In genomic region chr15:103535786-103536185, GRCm38 (mm10) we compare ENCODE assay signal across 23 mouse cellular contexts. TPM values are rescaled to one million over a fixed set of nuclear protein-coding genes. Genes with fewer than 3 reads are reported as not detected.
DNase-seq lines count a peak whose midpoint lies in the region; ATAC-seq and TF ChIP-seq lines count a peak whose summit lies in the region.
"Had no signal": no experiment of that assay in that cellular context is flagged by ENCODE, and none has a peak within 500 bp of the region (broad histone marks: within the 10 kb centered on the region; RNA-seq: fewer than 3 reads in every experiment).

No protein-coding gene starts in this region.

- H3K4me3 ChIP-seq in heart, embryonic 11.5 days (ENCODE audit: low read depth, low read length) = no peak overlapping the region
- H3K4me3 ChIP-seq in kidney, adult 2 months (ENCODE audit: insufficient read depth, low read depth, low read length) = peak overlapping the region; percentile 27
- H3K4me3 ChIP-seq in midbrain, embryonic 16.5 days (ENCODE audit: low read depth, low read length) = no peak overlapping the region
- H3K4me3 ChIP-seq in midbrain, embryonic 15.5 days = no peak overlapping the region
- H3K4me3 ChIP-seq: megakaryocyte, embryonic 14.5 days had no signal

- H3K27ac ChIP-seq in heart, embryonic 11.5 days (ENCODE audit: low read depth, low read length) = no peak overlapping the region
- H3K27ac ChIP-seq in kidney, adult 2 months (ENCODE audit: insufficient read depth, low read depth, low read length) = peak overlapping the region; percentile 77
- H3K27ac ChIP-seq in midbrain, embryonic 16.5 days (ENCODE audit: low read length) = no peak overlapping the region
- no peak overlapping the region for H3K27ac ChIP-seq in midbrain, embryonic 15.5 days
- H3K27ac ChIP-seq: neural tube, embryonic 13.5 days had no signal

- ATAC-seq in heart, embryonic 11.5 days (replicated peaks; ENCODE audit: insufficient number of reproducible peaks, low FRiP score, low TSS enrichment) = no peak
- ATAC-seq in midbrain, embryonic 16.5 days = no peak
- ATAC-seq in midbrain, embryonic 15.5 days (replicated peaks) = no peak
- ATAC-seq: forebrain, postnatal 0 days had no signal

- no peaks in the 10 kb centered on the region for H3K36me3 ChIP-seq in heart, embryonic 11.5 days (ENCODE audit: control insufficient read depth, insufficient read depth, low read length)
- no peaks in the 10 kb centered on the region for H3K36me3 ChIP-seq in kidney, adult 2 months (ENCODE audit: control insufficient read depth, insufficient read depth, low read length)
- no peaks in the 10 kb centered on the region for H3K36me3 ChIP-seq in midbrain, embryonic 16.5 days (ENCODE audit: control insufficient read depth, insufficient read depth, low read length)
- no peaks in the 10 kb centered on the region for H3K36me3 ChIP-seq in midbrain, embryonic 15.5 days (replicated peaks)

- peaks cover 9% of the 10 kb centered on the region; the same call in 1 of the 2 replicates for H3K27me3 ChIP-seq in heart, embryonic 11.5 days (ENCODE audit: control insufficient read depth, insufficient read depth, low read length)
- no peaks in the 10 kb centered on the region for H3K27me3 ChIP-seq in kidney, adult 2 months (replicated peaks; ENCODE audit: control insufficient read depth, insufficient read depth, low read length)
- no peaks in the 10 kb centered on the region for H3K27me3 ChIP-seq in midbrain, embryonic 16.5 days (ENCODE audit: control insufficient read depth, insufficient read depth, low read depth, low read length)
- H3K27me3 ChIP-seq in midbrain, embryonic 15.5 days (replicated peaks) = 0 out of 2 replicates have a peak, but pooled peaks cover 3% of the 10 kb centered on the region

- DNase-seq in heart, adult 9 months (ENCODE audit: low spot score in 2 of 2) = no peak
- no peak for DNase-seq in kidney, adult 2 months
- no peak for DNase-seq in kidney, postnatal 36 days
- no peak for DNase-seq in yolk sac, embryonic 10.5 days (ENCODE audit: low spot score)
- DNase-seq: adrenal gland, postnatal 25 days; B cell, adult 2 months; cerebellum, adult 11-12 months; forebrain, postnatal 0 days; gastrocnemius, adult 2 months; heart, postnatal 36 days; kidney, adult 8-10 months; left cerebral cortex, postnatal 4 days; lung, adult 2 months; spleen, adult 18-20 months; thymus, postnatal 36 days had no signal

- H3K4me1 ChIP-seq in heart, embryonic 11.5 days (ENCODE audit: control insufficient read depth, insufficient read depth, low read length) = peaks cover 9% of the 10 kb centered on the region; the same call in 1 of the 2 replicates
- H3K4me1 ChIP-seq in kidney, adult 2 months (ENCODE audit: control insufficient read depth, insufficient read depth, low read length) = 0 out of 2 replicates have a peak, but pooled peaks cover under 1% of the 10 kb centered on the region
- peaks cover 30% of the 10 kb centered on the region for H3K4me1 ChIP-seq in midbrain, embryonic 16.5 days (ENCODE audit: control insufficient read depth, insufficient read depth, low read length)
- peaks cover 41% of the 10 kb centered on the region for H3K4me1 ChIP-seq in midbrain, embryonic 15.5 days

- no peak for TF ChIP-seq CTCF in kidney, adult 2 months (conservative IDR thresholded peaks at IDR 0.05; ENCODE audit: insufficient read depth, insufficient read length, low read depth, low read length)

- 0 out of 2 replicates have a peak overlapping the region, but pooled peaks have one; percentile 22 for H3K9ac ChIP-seq in heart, embryonic 11.5 days (ENCODE audit: low read depth, low read length)
- H3K9ac ChIP-seq in midbrain, embryonic 16.5 days (ENCODE audit: low read depth, low read length) = no peak overlapping the region; the same call in 1 of the 2 replicates
- H3K9ac ChIP-seq in midbrain, embryonic 15.5 days = no peak overlapping the region

- no peak for TF ChIP-seq POLR2A in kidney, adult 2 months (IDR thresholded peaks at IDR 0.05; ENCODE audit: low read depth, low read length)

- no peak overlapping the region for H3K4me2 ChIP-seq in heart, embryonic 11.5 days
- peak overlapping the region; percentile 24; the same call in 1 of the 2 replicates for H3K4me2 ChIP-seq in midbrain, embryonic 16.5 days (ENCODE audit: low read length)
- H3K4me2 ChIP-seq in midbrain, embryonic 15.5 days = no peak overlapping the region

- 50% methylated on average over 1 of the region's 1 CpGs for WGBS in heart, embryonic 11.5 days (ENCODE audit: insufficient replicate concordance)
- 57% methylated on average over 1 of the region's 1 CpGs for WGBS in kidney, adult 2 months
- WGBS in midbrain, embryonic 16.5 days = 56% methylated on average over 1 of the region's 1 CpGs
- 58% methylated on average over 1 of the region's 1 CpGs for WGBS in midbrain, embryonic 15.5 days

- H3K9me3 ChIP-seq in heart, embryonic 11.5 days (replicated peaks; ENCODE audit: control insufficient read depth, low read length) = no peaks in the 10 kb centered on the region
- H3K9me3 ChIP-seq in midbrain, embryonic 16.5 days (replicated peaks; ENCODE audit: control insufficient read depth, low read length, poor library complexity, severe bottlenecking) = no peaks in the 10 kb centered on the region
- no peaks in the 10 kb centered on the region for H3K9me3 ChIP-seq in midbrain, embryonic 15.5 days
- H3K9me3 ChIP-seq: megakaryocyte, embryonic 14.5 days; neural tube, embryonic 13.5 days had no signal

RNA-seq across cellular contexts. Expression of gene Ppp1r1a, which starts 2.0 kb away (rescaled TPM):
- polyA plus RNA-seq in heart, embryonic 11.5 days (2014; fragmentation: Nextera tagmentation; extraction: Ambion mirVana) = 82.6 and 82.9 TPM in 2 replicates
- polyA plus RNA-seq in kidney, adult 2 months (2012; rRNA removed) = 253 and 258 TPM in 2 replicates
- 147 and 160 TPM in 2 replicates for polyA plus RNA-seq in midbrain, embryonic 16.5 days (2015; fragmentation: Nextera tagmentation; extraction: Ambion mirVana)
- polyA plus RNA-seq in midbrain, embryonic 15.5 days (2015; fragmentation: Nextera tagmentation; extraction: Ambion mirVana) = 135 and 139 TPM in 2 replicates
- polyA plus RNA-seq: liver, adult 2 months had no signal

RNA-seq across cellular contexts. Expression of gene Glycam1, which starts 29.1 kb away (rescaled TPM):
- not detected in 2 replicates for polyA plus RNA-seq in heart, embryonic 11.5 days (2014; fragmentation: Nextera tagmentation; extraction: Ambion mirVana)
- polyA plus RNA-seq in kidney, adult 2 months (2012; rRNA removed) = 118 TPM in 1 of 2 replicates, not detected in the other
- polyA plus RNA-seq in midbrain, embryonic 16.5 days (2015; fragmentation: Nextera tagmentation; extraction: Ambion mirVana) = not detected in 2 replicates
- not detected in 2 replicates for polyA plus RNA-seq in midbrain, embryonic 15.5 days (2015; fragmentation: Nextera tagmentation; extraction: Ambion mirVana)
- polyA plus RNA-seq: embryonic facial prominence, embryonic 14.5 days; forebrain, postnatal 0 days; gonadal fat pad, adult 2 months; liver, adult 2 months; lung, adult 2 months; neural tube, embryonic 13.5 days had no signal

RNA-seq across cellular contexts. Expression of gene Pde1b, which starts 33.0 kb away (rescaled TPM):
- polyA plus RNA-seq in heart, embryonic 11.5 days (2014; fragmentation: Nextera tagmentation; extraction: Ambion mirVana) = 4.0 and 4.3 TPM in 2 replicates
- polyA plus RNA-seq in kidney, adult 2 months (2012; rRNA removed) = 2.0 and 2.8 TPM in 2 replicates
- 77.7 and 91.9 TPM in 2 replicates for polyA plus RNA-seq in midbrain, embryonic 16.5 days (2015; fragmentation: Nextera tagmentation; extraction: Ambion mirVana)
- 87.2 and 87.4 TPM in 2 replicates for polyA plus RNA-seq in midbrain, embryonic 15.5 days (2015; fragmentation: Nextera tagmentation; extraction: Ambion mirVana)

Comparison
In these comparisons a context has a peak if more than half of its experiments do, and no peak if none do; other contexts are left out.
1. RNA of gene Pde1b, which starts 33.0 kb away (polyA plus RNA-seq): 77.7 to 91.9 TPM in midbrain, embryonic 16.5 days and 87.2 to 87.4 TPM in midbrain, embryonic 15.5 days; 4.0 to 4.3 TPM in heart, embryonic 11.5 days and 2.0 to 2.8 TPM in kidney, adult 2 months; every median in the first group is over 10 times any median in the second.